Mouse (Mus musculus) thymus, adult 2 months (tissue): Measurements from ENCODE around the gene Mrm3. TPM values are rescaled to one million over a fixed set of nuclear protein-coding genes. Genes with fewer than 3 reads are reported as not detected.

Experiments
- DNase-seq: peaks from one replicate; pipeline ENCODE4 v3.0.0; 2021
- H3K27ac ChIP-seq: fragments of 200-500 bp; 2 replicates; pipeline ENCODE4 v1.5.1; 2012; ENCODE audit warnings: low read length, control low read depth; ENCODE audit not compliant: control insufficient read depth, insufficient read depth
- H3K27me3 ChIP-seq: fragments of 200-500 bp; 2 replicates; pipeline ENCODE4 v1.6.1; 2012; ENCODE audit warnings: mild to moderate bottlenecking, low read length, moderate library complexity, mixed read lengths; ENCODE audit not compliant: control insufficient read depth, insufficient read depth
- H3K36me3 ChIP-seq: fragments of 200-500 bp; 2 replicates; pipeline ENCODE4 v1.6.1; 2012; ENCODE audit warnings: mild to moderate bottlenecking, low read length, moderate library complexity; ENCODE audit not compliant: control insufficient read depth, insufficient read depth
- H3K4me1 ChIP-seq: fragments of 200-500 bp; replicated peaks from 2 replicates; pipeline ENCODE4 v1.6.1; 2012; ENCODE audit warnings: low read length; ENCODE audit not compliant: control insufficient read depth, insufficient read depth
- H3K4me3 ChIP-seq: fragments of 200-500 bp; 2 replicates; pipeline ENCODE4 v1.5.1; 2012; ENCODE audit warnings: mild to moderate bottlenecking, low read length, control low read depth, moderate library complexity; ENCODE audit not compliant: control insufficient read depth, insufficient read depth
- CTCF ChIP-seq: fragments of 200-500 bp; IDR thresholded peaks from 2 replicates; pipeline ENCODE4 v1.5.1; 2012; ENCODE audit warnings: mild to moderate bottlenecking, control low read depth, low read length, moderate library complexity, borderline replicate concordance; ENCODE audit not compliant: control insufficient read depth, poor library complexity, insufficient read depth; ENCODE audit errors: extremely low read depth
- POLR2A ChIP-seq: fragments of 200-500 bp; IDR thresholded peaks from 2 replicates; pipeline ENCODE4 v1.6.1; 2012; ENCODE audit warnings: mild to moderate bottlenecking, low read length, control low read depth, moderate library complexity; ENCODE audit not compliant: control insufficient read depth, poor library complexity, insufficient read depth; ENCODE audit errors: extremely low read depth
- WGBS: fragments of 180-500 bp; shearing (Covaris S2); methylation state at CpG from one replicate; pipeline ENCODE4 v1.1.7; 2018; 5-methylcytosine and 5-hydroxymethylcytosine counted together
- polyA plus RNA-seq: library from polyadenylated mRNA; depleted of rRNA; stranded (reverse); fragments of >200 nt; gene quantifications from 2 replicates; pipeline ENCODE4 v1.2.3, GENCODE M21; 2012

Gene Mrm3
- polyA plus RNA-seq, 1 experiment = 7.6 TPM

GRCm38 (mm10) chr11:76258511-76258910, 15.0 kb downstream of the Mrm3 start:
- Histone ChIP-seq H3K4me1 (peaks cover 13% of the 10 kb centered on the region), H3K27ac (no peak overlapping the region), H3K27me3 (no peaks in the 10 kb centered on the region), H3K4me3 (no peak overlapping the region), H3K36me3 (no peaks in the 10 kb centered on the region)
- whole genome bisulfite sequencing = 96% methylated on average over 6 of the region's 6 CpGs
- no peak for TF ChIP-seq CTCF
- no peak for TF ChIP-seq POLR2A
- no peak for DNase-seq

GRCm38 (mm10) chr11:76260208-76261050, 16.9 kb downstream of the Mrm3 start:
- Histone ChIP-seq H3K36me3 (no peaks in the 10 kb centered on the region), H3K4me1 (peaks cover 13% of the 10 kb centered on the region), H3K27ac (no peak overlapping the region), H3K27me3 (no peaks in the 10 kb centered on the region), H3K4me3 (no peak overlapping the region)
- 95% methylated on average over 10 of the region's 10 CpGs for WGBS
- no peak for DNase-seq
- TF ChIP-seq CTCF = no peak
- TF ChIP-seq POLR2A = no peak

- Histone ChIP-seq H3K27me3 (no peaks in the 10 kb centered on the region), H3K4me3 (no peak overlapping the region), H3K27ac (no peak overlapping the region), H3K4me1 (peaks cover 13% of the 10 kb centered on the region), H3K36me3 (no peaks in the 10 kb centered on the region)
- no peak for DNase-seq
- WGBS = 16% methylated on average over 12 of the region's 12 CpGs
- TF ChIP-seq CTCF (no peak), POLR2A (no peak)
Observed at GRCm38 (mm10) chr11:76261224-76261623, 17.7 kb downstream of the Mrm3 start.

GRCm38 (mm10) chr11:76262611-76263351, 19.3 kb downstream of the Mrm3 start:
- WGBS = 92% methylated on average over 19 of the region's 19 CpGs
- Histone ChIP-seq H3K27ac (no peak overlapping the region), H3K36me3 (no peaks in the 10 kb centered on the region), H3K4me1 (peaks cover 13% of the 10 kb centered on the region), H3K27me3 (no peaks in the 10 kb centered on the region), H3K4me3 (no peak overlapping the region)
- DNase-seq = no peak
- TF ChIP-seq POLR2A (no peak), CTCF (no peak)

- TF ChIP-seq CTCF (no peak), POLR2A (no peak)
- Histone ChIP-seq H3K4me3 (no peak overlapping the region), H3K4me1 (no peaks in the 10 kb centered on the region), H3K27me3 (no peaks in the 10 kb centered on the region), H3K27ac (no peak overlapping the region), H3K36me3 (no peaks in the 10 kb centered on the region)
- DNase-seq = no peak
- 74% methylated on average over 7 of the region's 7 CpGs for WGBS
Observed at GRCm38 (mm10) chr11:76267550-76267949, 24.0 kb downstream of the Mrm3 start.

GRCm38 (mm10) chr11:76268001-76268459, 24.5 kb downstream of the Mrm3 start:
- Histone ChIP-seq H3K27me3 (no peaks in the 10 kb centered on the region), H3K4me1 (no peaks in the 10 kb centered on the region), H3K36me3 (no peaks in the 10 kb centered on the region), H3K4me3 (no peak overlapping the region), H3K27ac (no peak overlapping the region)
- no peak for TF ChIP-seq CTCF
- DNase-seq = no peak
- WGBS = 72% methylated on average over 5 of the region's 5 CpGs
